Mouse (Mus musculus) kidney, adult 2 months (tissue): ENCODE results near the gene Brk1.

ENCODE experiments used
- CTCF ChIP-seq: fragments of 200-500 bp; conservative IDR thresholded peaks from 2 replicates; pipeline ENCODE4 v1.5.1; 2011; ENCODE audit warnings: low read depth, mild to moderate bottlenecking, control low read depth, low read length, moderate library complexity, mixed read lengths; ENCODE audit not compliant: insufficient read depth, insufficient read length
- POLR2A ChIP-seq: fragments of 200-500 bp; IDR thresholded peaks from one replicate; pipeline ENCODE4 v1.6.1; 2011; ENCODE audit warnings: low read depth, low read length, control low read depth

DNA sequence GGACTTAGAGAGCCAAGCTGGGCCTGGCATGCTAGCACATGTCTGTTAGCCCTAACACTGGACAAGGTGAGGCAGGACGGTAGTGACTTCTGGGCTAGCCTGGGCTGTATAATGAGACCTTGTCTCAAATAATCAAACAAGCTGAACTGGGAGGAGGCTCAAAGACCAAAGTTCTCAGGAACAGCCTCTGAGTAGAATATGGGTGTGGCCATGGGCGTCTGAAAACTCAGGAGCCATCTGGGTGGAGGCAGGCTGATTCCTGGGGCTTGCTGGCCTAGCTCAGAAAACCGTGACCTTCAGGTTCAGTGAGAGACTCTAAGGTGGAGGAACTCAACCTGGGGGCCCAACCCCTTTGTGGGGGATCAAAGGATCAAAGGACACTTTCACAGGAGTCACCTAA is 47.1 kb downstream of the Brk1 start:
- no peak for TF ChIP-seq CTCF
- no peak for TF ChIP-seq POLR2A
